Mouse (Mus musculus) pancreas, adult 10 weeks (tissue): ENCODE data around the gene Mbd3l2. TPM values are rescaled to one million over a fixed set of nuclear protein-coding genes. Genes with fewer than 3 reads are reported as not detected.

Experiments
- polyA plus RNA-seq: library from polyadenylated mRNA; stranded (reverse); fragments of 350-450 nt; fragmentation: Illumina TruSeq; extraction: RNeasy Lipid Tissue Mini Kit (QIAGEN cat#74804); gene quantifications from one replicate; pipeline ENCODE4 v1.2.3, GENCODE M21; 2015; ENCODE audit warnings: low read depth, low replicate concordance; ENCODE audit not compliant: insufficient read depth

The Mbd3l2 gene
- polyA plus RNA-seq = not detected

DNA sequence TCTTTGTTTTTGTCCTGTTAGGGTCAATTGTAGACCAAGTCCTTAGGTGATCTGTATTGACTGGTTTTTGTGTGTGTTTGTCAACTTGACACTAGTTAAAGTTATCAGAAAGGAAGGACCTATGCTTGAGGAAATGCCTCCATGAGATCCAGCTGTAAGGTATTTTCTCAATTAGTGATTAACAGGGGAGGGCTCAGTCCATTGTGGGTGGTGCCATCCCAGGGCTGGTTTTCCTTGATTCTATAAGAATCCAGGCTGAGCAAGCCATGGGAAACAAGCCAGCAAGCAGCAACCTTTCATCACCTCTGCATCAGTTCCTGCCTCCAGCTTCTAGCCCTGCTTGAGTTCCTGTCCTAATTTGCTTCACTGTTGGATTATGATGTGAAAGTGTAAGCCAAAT is at the start of gene Mbd3l2:
Gene Mbd3l2 (plus strand): TSS at position 301 of the 400 bp plus-strand sequence.

DNA sequence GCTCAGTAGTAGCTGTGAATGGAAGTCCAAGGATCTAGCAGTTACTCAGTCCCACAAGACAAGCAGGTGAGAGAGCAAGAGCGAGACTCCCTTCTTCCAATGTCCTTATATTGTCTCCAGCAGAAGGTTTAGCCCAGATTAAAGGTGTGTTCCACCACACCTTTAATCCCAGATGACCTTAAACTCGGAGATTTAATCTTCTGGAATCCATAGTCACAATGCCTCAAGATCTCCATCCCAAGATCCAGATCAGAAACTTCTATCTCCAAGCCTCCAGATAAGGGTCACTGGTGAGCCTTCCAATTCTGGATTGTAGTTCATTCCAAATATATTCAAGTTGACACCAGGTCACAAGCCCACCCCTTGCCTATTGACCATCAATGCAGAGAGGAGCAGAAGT is 27.6 kb upstream of the Mbd3l2 start, which contains the start of gene Naalad2:
Gene Naalad2 (minus strand): TSS at position 101 of the 400 bp plus-strand sequence.

DNA sequence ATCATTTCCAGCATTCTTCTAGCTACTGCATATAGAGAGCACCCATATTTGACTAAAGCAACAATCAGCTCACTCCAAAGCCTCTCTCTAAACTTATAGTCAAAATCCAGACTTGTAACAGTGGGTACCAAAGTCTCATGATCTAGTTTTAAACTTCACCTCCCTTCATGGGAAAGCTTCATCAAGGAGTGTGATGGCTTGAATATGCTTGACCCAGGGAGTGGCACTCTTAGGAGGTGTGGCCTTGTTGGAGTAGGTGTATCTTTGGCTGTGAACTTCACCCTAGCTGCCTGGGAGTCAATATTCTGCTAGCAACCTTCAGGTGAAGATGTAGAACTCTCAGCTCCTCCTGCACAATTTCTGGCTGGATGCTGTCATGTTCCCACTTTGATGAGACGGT is 26.3 kb upstream of the Mbd3l2 start, which contains the start of gene Ubtfl1:
Gene Ubtfl1 (plus strand): TSS at position 301 of the 400 bp plus-strand sequence.

DNA sequence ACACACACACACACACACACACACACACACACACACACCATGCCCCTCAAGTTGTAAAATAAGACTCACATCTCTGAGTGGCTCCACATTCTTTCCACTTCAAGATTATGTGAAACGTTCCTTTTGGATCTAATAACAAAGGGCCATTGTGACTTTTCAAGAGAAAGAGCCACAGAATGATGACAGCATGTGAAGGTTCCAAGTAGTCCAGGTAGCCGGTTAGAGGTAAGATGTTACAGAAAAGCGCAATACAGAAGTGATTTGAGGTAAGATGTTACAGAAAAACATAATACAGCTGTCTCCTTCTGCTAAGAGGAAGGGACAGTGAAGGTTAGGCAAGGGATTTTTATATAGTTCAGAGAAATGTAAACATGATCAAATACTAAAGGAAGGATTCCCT is 47.7 kb downstream of the Mbd3l2 start, which contains the start of the genes Zfp558 and Mbd3l1:
Gene Zfp558 (minus strand): TSS at position 101 of the 400 bp plus-strand sequence.
Gene Mbd3l1 (plus strand): TSS at position 192 of the 400 bp plus-strand sequence.

Other genes with a start within 250 kb of the Mbd3l2 start
- 8.9 TPM for gene Chordc1, start 138.5 kb upstream of the Mbd3l2 start, polyA plus RNA-seq
- 3.6 TPM for gene Naalad2, start 27.7 kb upstream of the Mbd3l2 start, polyA plus RNA-seq
- not detected for gene Ubtfl1, start 26.2 kb upstream of the Mbd3l2 start, polyA plus RNA-seq
- not detected for gene Zfp558, start 47.6 kb downstream of the Mbd3l2 start, polyA plus RNA-seq
- not detected for gene Mbd3l1, start 47.7 kb downstream of the Mbd3l2 start, polyA plus RNA-seq
- 10.7 TPM for gene Muc16, start 243.9 kb downstream of the Mbd3l2 start, polyA plus RNA-seq